Mouse (Mus musculus): ENCODE measurements around the gene Csf2ra.
A peak's percentile ranks its signal among the peaks of the same experiment; 100 is the strongest.
"Not testable (repeated sequence)": the region's sequence is repeated elsewhere in the genome, so short reads cannot be mapped to it uniquely, and the experiment has no call there.

The Csf2ra gene

GRCm38 (mm10) chr19:61227941-61228701, at the start of gene Csf2ra:
TSS of gene Csf2ra (minus strand) at chr19:61228429.
- peak; percentile 10 for DNase-seq

GRCm38 (mm10) chr19:61275446-61275845, 47.2 kb upstream of the Csf2ra start:
- no peak for DNase-seq

GRCm38 (mm10) chr19:61269141-61269540, 40.9 kb upstream of the Csf2ra start:
- DNase-seq: not testable (repeated sequence)

DNA sequence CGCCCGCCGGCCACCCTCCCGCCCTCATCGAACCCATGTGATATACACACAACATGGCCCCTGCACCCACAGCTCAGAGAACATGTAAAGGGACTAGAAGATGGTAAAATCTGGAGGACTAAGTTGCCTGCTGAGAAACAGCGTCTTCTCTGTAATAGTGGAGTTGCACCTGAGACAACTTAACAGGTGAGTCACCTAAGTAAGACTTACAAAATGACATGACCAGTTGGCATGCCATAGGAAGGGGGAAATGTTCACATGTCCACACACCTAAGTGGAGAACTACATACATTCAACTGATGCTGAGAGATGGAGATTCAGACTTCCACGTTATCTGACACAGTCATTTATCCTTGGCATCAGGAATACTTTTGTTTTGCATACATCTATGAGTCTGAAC, 38.9 kb upstream of the Csf2ra start:
- no peak for DNase-seq

- no peak for DNase-seq
Observed at GRCm38 (mm10) chr19:61266651-61267050, 38.4 kb upstream of the Csf2ra start.

GRCm38 (mm10) chr19:61266246-61266615, 38.0 kb upstream of the Csf2ra start:
- DNase-seq: peak; percentile 35

DNA sequence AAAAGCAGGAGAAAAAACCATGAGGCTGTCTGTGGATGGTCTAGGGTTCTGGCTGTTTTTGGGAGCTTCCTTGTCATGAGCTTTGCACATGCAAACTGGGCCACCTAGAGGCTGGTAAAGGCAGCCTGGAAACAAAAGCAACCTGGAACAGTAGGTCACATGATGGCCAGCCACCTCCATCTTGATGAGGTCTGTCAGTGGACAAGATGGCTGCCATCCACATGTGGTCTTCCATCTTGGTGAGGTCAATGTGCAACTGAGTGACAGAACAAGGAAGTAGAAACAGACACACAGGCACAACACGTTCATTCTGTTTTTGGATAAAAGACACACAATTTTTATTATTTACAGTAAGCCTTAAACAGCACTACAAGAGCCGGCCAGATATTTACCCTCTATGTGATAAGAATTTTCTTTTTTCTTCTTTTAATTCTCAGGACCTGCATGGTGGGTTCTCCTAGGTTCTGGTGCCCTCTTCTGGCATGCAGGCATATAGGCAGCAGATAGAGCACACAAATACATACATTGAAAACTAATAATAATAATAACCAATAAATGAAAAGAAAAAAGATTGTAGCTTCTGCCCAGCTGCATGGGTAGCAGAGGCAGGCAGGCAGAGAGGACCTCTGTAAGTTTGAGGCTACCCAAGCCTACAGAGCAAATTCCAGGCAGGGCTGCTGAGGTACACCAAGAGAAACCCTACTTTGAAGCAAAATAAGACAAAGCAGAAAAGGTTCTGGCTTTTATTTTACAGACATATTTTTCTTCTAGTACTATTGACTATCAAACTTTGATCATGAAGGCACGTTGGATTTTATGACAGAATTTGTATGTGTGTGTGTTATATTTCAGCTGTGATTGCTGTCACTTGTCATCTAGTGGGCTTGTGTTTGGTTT, 37.4 kb upstream of the Csf2ra start:
- DNase-seq: peak; percentile 64

- no peak for DNase-seq
Observed at GRCm38 (mm10) chr19:61264933-61265332, 36.7 kb upstream of the Csf2ra start.

DNA sequence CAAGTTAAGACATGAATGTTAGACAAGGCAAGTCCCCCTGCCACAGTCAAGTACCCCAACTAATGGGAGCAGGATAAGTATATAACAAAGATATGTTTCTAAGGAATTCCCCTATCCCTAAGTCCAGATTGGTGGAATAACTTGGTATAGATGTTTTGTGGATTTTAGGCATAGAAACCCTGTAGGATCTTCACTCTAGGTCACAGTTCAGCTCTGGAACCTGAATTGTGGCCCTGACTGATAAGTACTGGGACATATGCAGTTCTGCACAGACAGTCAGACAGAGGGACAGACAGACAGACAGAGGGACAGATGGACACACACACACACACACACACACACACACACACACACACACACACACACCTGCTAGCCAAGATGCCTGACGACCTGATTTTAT, 36.0 kb upstream of the Csf2ra start:
- DNase-seq: no peak

DNA sequence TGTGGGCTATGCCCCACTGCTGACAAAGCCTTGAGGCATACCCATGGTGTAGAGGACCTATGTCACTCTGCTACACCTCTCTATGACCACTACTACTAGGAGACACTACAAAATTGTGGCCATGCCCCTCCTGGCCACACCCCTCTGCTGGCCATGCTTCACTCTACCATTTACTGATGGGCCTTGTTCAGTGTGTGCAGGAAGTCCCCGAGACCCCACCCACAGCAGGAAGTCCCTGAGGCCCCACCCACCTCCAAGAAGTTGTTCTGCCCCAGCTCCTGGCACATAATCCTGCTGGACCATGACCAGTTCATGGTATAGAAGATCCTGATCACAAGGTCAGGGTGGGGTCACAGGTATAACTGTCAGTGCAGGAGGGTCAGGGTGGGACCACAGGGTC, 33.0 kb upstream of the Csf2ra start:
- no peak for DNase-seq

GRCm38 (mm10) chr19:61257733-61258132, 29.5 kb upstream of the Csf2ra start:
- no peak for DNase-seq

DNA sequence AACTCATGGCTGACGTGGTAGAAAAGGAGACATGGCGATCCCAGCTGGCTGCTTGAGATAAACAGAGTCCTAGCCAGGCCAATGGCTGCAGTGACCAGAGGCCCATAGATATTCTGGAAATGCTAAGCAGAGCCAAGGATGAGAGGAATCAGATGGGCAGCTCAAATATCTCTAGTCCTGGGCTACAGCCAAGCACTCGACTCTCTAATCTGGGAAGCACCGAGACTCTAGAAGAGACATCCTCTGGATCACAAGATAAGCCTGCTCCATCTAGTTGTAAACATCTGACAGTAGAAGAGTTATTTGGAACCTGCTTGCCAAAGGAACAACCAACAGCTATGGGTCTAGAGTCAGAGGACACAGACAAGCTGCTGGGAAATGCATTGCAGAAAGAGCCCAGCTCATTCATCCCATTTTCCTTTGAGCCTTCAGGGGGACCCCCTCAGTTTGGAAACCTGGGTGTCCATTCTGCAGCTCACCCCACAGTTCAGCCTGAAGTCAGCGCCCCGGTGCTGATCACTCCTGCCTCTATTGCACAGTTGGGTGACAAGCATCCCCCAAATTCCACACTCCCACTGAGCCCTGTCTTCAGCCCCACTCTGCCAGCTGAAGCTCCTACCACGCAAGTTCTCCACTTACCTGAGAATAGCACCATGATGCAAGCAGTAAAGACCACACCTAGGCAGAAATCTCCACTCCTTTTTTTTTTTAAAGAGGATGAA, 28.1 kb upstream of the Csf2ra start:
- DNase-seq: no peak

GRCm38 (mm10) chr19:61247334-61247733, 19.1 kb upstream of the Csf2ra start:
- not testable (repeated sequence) for DNase-seq

- DNase-seq: no peak
Observed at GRCm38 (mm10) chr19:61244721-61245436, 16.6 kb upstream of the Csf2ra start.

DNA sequence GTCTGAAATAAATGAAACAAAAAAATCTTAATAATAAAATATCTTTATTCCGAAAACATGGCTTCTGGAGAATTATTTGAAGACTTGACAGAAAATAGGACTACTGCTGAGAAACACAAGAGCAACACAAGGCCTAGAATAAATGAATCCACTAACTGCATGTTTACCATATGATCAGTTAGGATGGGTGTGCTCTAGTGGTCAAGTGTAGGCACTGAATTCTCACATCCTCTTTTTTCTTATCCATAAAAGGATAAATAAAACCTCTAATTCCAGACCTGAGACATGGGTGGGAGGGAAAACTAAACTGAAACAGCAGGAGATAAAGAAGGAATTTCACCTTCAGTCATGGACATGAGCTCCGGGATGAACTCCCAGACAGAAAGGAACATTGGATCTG, 9.7 kb upstream of the Csf2ra start:
- no peak for DNase-seq

DNA sequence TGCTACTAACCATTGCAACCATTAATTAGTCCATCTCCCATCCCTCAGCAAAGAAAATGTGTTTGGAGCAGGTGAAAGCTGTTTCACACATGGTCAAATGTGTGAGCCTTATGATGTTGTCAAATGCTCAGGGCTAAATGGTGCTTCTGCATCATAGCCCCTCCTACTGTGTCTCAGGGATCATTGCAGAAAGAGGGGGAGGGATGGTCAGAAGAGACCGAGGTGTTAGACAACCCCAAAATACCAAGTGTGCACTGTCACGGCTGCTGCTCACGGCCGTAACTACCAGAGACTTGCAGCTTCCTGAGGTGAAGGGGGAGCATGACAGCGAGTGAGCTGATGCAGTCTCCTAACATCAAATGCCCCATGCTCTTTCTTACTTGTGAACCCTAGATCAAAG, 6.3 kb upstream of the Csf2ra start:
- DNase-seq: no peak

GRCm38 (mm10) chr19:61226928-61227854, 1.0 kb downstream of the Csf2ra start:
- DNase-seq: peak; percentile 77

GRCm38 (mm10) chr19:61226401-61226927, 1.8 kb downstream of the Csf2ra start:
- DNase-seq: peak; percentile 54

DNA sequence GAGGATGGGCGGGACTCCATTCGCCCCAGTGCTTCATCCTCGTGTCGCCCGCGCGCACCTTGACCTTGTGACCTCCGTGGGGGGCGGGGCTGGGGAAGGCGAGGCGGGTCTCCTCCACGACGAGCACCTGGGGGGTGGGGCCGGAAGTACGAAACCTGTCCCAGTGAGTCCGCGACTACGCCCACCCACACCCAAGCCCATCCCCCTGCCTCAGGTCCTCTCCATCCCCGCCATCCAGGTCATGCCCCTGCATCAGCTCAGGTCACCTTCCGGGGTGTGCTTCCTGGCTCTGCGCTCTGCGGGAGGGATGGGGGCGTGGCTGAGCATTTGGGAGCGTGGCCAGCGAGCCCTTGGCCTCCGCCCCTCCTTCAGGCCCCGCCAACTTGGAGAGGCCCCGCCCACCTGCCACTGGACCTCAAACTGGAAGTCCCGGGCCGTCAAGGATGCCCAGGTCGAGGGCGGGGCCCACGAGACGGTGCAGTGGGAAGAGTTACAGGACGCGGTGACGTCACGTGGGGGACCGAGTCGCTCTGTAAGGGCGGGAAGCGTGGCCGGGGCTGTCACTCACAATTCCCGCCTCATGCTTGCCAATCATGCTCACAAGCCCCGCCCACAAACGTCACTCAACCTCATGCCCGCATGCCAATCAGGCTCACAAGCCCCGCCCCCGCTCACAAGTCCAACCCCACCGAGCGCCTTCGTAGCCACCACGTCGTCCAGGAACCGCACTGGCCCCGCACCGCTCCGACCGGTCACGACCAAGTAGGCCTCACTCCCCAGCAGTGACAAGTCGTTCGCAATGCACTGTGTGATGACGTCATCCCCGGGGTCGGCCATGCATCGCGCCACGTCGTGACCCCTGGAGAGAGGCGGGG, 2.5 kb downstream of the Csf2ra start:
- DNase-seq: peak; percentile 54
